Mouse (Mus musculus) MN1 (cell line): Measurements from ENCODE around the gene Arid5a.
A peak's percentile ranks its signal among the peaks of the same experiment; 100 is the strongest.

Experiments
- DNase-seq: peaks from one replicate; pipeline ENCODE4 v3.0.0-alpha.2; 2016; ENCODE audit warnings: low spot score

Arid5a gene

GRCm38 (mm10) chr1:36307495-36308280 lies at the start of gene Arid5a:
TSS of gene Arid5a (plus strand) at chr1:36307733.
- DNase-seq = peak; percentile 98

GRCm38 (mm10) chr1:36258631-36259030 lies 48.9 kb upstream of the Arid5a start:
- DNase-seq = no peak

DNA sequence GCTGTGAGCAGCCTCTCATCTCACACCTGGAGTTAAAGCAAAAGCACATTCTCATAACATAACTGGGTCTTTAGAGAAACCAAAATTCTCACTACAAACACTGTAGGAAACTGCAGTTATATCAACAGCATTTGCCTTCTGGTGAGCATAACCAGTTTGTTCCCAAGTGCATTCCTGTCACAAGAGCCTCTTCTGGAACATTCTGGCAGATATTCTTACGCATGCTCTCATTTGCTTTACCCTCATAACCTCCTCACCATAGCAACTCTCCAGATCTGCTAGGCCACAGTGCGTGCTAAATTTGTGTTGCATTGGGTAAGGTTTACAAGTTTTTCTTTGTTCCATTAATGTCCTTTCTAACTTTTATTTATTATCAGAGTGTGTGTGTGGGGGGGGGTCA lies 48.3 kb upstream of the Arid5a start:
- DNase-seq = no peak

DNA sequence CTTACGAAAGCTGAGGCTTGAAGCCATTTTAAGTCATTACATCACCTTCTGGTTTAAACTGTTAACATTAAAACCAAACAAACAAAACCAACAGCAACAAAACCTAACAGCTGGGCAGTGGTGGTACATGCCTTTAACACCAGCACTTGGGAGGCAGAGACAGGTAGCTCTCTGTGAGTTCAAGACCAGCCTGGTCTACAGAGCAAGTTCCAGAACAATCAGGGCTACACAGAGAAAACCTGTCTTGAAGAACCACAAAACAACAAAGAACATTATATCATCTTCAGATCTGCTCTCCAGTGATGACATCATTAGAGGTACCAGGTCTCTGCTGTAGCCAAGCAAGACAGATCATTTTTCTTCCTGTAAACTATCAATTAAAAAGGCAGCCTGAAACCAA lies 47.1 kb upstream of the Arid5a start:
- DNase-seq = no peak

DNA sequence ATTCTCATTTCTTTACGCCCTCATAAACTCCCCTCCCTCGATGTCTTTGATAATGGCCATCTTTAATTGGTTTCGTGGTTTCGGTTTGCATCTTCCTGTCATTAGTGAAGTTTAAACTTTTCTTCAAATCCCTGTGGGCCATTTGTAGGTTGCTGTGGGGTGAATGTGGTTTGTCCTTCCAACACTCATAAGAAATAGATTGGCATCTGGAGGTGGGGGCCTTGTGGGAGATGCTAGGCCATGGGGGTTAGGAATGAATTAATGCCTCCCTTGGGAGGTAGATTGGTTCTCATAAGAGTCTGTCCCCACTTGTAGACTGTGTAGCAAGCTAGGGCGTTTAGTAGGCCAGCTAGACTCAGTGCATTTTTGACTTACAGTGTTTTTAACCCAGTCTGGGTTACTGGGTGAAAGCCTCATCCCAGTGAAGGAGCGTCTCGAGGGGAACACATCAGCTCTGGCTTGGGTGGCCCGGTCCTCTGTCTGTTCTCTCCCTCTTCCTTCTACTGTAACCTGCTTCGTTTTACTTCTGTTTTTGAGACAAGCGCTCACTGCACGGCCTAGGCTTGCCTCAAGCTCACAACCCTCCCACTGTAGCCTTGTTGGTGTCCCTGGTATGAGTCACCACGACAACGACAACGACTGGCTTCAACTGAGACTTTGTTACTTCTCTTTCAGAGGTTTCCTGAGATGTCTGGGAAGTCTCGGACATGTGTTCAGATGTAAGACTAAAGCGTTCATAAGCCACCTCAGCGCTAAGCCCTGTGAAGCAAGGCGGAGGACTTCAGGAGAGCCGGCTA lies 45.6 kb upstream of the Arid5a start:
- DNase-seq = no peak

DNA sequence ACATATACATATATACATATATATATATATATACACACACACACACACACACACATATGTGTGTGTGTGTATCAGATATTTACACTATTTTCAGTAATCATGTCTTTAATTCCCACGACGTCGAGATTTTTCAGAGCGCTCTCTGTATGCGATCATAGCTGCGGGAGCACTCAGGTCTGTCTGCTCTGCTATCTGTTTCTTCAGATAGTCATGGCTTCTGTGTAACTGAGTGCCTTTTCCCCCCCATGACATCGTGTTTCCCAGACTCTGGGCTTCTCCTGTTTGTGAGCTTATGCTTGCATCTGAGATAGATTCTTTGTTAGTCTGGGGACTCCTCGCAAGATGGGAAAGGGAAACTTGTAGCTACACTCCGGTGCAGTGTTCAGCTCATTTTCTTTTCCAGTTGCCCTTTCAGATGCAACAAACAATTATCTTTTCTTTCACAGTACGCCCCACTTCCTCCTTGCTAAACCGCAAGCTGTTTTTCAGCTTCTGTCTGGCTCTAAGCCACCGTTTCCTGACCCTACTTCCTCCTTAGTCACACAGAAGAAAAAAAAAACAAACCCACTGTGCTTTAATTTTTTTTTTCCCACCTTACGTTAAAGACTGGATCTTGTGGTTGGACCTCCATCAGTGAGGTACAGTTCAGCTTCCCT lies 43.6 kb upstream of the Arid5a start:
- DNase-seq = no peak

GRCm38 (mm10) chr1:36266293-36266692 lies 41.2 kb upstream of the Arid5a start:
- no peak for DNase-seq

- no peak for DNase-seq
Observed at GRCm38 (mm10) chr1:36267595-36267994, 39.9 kb upstream of the Arid5a start.

DNA sequence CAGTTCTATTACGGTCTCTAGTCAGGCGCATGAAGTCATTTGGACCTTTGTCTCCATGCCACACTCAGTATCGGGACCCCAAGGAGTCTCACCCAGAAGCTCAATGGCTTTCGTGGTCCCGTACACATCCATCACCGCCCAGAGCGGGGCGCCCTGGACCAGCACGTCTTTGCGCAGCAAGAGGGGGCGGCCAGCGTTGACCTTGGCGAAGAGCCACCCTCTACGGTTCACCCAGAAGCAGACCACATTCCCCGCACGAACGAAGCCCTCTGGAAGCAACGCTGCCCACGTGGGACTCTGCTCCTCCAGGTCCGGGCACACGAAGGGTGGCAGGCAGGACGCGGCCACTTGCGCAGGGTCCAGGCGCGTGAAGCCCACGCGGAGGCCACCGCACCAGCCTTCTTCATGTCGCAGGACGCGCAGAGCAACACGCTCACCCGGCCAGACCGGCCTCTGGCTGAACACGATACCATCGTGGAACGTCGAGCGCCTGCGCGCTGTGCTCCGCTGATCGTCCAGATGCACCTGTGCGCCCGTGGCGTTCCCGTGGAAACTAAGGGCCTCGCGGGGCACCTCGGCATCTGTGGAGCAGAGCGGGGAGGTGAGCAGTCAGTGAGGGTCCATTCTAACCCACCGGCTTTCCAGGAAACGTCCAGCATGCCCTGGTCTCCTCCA lies 38.3 kb upstream of the Arid5a start:
- no peak for DNase-seq

DNA sequence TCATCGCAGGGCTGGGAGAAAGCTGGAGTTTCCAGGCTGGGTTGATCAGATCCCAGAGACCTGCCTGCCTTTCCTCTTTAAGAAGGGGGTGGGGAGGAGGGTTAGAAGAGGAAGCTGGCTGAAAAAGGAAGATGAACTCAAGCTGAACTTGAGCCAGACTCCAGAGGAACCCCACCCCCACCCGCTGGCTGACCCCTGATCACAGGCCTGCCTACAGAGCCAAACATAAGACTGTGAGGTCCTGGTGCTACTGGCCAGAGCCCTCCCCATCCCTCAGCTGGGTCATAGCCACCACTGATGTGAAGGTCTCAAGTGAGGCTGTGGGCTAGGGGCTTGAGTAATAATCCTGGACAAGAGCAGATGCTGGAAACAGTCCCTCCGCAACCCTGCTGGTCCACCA lies 36.9 kb upstream of the Arid5a start:
- DNase-seq = no peak

- DNase-seq = no peak
Observed at GRCm38 (mm10) chr1:36271516-36272230, 35.9 kb upstream of the Arid5a start.

GRCm38 (mm10) chr1:36272546-36272945 lies 35.0 kb upstream of the Arid5a start:
- DNase-seq = peak; percentile 68

DNA sequence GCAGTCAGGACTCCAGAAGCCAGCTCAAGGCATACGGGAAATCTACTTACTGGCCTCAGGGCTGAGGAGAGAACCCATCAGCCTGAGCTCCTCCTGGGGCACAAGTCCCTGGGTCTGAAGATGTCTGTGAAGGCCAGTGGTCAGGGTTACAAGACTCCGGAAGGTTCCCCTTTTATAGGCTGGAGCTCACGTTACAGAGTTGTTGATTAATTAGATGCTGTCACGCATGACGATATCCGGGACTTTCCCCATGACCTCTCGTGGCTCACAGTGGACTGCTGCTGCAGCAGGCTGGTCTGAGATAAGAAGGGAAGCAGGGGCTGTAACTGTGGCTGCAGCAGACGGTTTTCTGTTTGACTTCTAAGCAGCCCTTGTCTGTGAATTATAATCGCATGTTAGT lies 34.2 kb upstream of the Arid5a start:
- peak; percentile 88 for DNase-seq

DNA sequence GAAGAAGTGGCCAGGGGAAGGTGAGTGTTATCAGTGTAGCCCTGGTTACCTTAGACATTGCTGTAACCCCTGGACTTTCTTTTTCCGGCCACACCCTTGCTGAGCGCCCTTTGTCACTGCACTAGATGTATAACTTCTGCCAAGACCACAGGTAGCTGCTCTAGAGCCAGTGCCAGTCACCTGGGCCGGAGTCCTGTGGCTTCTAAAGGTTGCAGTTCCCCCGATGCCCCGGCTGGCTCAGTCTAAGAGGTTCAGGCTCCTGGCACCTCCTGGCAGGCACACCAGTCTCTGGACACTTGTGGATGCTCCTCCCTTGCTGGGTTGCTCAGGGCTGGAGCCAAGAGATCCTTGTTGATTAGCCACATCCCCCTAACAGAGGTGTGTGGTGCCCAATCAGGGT lies 33.1 kb upstream of the Arid5a start, which contains the start of gene Neurl3:
Gene Neurl3, minus strand, starts transcription at position 225 of the 400 bp plus-strand sequence.
- DNase-seq = no peak

DNA sequence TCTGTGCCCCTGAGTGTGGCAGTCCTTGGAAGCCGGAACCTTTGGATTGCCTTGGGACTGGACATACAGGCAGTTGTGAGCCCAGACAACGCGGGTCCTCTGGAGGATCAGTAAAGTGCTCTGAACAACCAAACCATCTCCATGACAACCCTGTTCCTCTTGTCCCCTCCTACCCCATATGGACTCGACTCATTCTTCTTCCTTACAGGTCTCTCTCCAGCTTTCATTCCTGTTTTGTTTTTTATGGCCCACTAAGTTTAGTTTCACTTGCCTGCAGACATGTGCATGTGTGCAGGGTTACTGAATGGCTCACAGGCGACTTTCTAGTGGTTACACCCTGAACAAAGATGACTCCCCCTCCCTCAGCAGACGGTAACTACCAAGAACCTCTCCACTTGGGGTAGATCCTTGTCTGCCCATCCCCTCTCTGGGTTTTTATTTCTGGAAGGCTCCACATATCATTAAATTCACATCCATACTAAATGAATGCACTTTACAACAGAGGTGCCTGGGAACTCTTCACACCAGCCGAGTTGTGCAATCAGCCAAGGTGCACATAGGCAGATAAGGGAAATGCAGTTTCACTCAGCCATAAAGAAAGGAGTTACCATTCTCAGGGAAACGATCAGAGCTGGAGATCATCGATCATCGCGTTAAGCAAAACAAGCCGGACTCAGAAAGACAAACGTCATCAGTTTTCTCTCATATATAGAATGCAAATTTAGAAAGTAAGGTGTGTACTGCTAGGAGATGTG lies 31.7 kb upstream of the Arid5a start:
- DNase-seq = no peak

- DNase-seq = peak; percentile 92
Observed at GRCm38 (mm10) chr1:36277267-36278060, 30.1 kb upstream of the Arid5a start.

- peak; percentile 89 for DNase-seq
Observed at GRCm38 (mm10) chr1:36279202-36279601, 28.3 kb upstream of the Arid5a start.

DNA sequence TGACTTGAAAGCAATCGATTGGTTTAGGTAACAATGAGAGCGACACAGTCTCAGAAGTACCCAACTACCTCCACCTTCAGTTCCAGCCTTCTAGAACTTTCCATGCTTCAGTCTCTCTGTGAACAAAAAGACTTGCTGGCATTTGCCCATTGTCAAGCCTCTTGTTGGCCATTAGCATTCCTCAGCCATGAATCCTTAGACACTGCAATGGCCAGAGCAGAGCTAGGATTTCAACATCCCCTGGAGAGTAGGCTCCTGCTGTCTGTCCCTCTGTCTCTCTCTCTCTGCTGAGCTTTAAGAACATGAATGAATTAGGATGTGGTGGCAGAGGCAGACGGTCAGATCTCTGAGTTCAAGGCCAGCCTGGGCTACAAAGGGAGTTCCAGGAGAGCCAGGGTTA lies 26.6 kb upstream of the Arid5a start:
- no peak for DNase-seq

GRCm38 (mm10) chr1:36281849-36282248 lies 25.7 kb upstream of the Arid5a start:
- DNase-seq = no peak

DNA sequence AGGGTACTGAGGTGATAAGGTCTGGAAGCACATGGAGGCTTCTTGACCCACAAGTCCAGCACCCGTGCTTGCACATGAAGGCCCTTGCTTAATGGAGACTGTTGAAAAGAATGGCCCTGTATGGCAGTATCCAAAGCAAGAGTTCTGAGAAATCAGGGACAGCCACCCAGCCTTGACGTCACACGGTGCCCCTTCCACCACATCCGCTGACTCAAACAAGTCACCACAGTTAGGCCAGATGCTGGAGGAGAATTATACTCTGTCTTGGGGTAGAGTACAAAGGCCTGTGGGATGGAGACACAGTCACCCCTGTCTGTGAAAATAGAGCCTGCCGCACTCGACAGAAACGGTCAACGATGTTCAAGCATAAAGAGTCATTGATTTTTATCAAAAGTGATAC lies 14.1 kb upstream of the Arid5a start:
- DNase-seq = no peak
